Mouse (Mus musculus) liver, embryonic 16.5 days (tissue): ENCODE measurements around the gene Ube2l6. TPM values are rescaled to one million over a fixed set of nuclear protein-coding genes. Genes with fewer than 3 reads are reported as not detected.

Source experiments
- ATAC-seq: fragments of 200-750 bp; cut with Nextera tagmentation; 2 replicates; pipeline ENCODE4 v1.8.0; 2017; ENCODE audit warnings: low read depth, mild to moderate bottlenecking, moderate number of reproducible peaks, moderate library complexity
- H3K27ac ChIP-seq: fragments of 300-500 bp; sonication (generic); 2 replicates; pipeline ENCODE4 v1.5.1; 2014; ENCODE audit warnings: mild to moderate bottlenecking, low read length
- H3K27me3 ChIP-seq: fragments of 300-500 bp; sonication (generic); 2 replicates; pipeline ENCODE4 v1.6.1; 2014; ENCODE audit warnings: low read depth, low read length, mixed read lengths; ENCODE audit not compliant: control insufficient read depth, insufficient read depth
- H3K36me3 ChIP-seq: fragments of 300-500 bp; sonication (generic); 2 replicates; pipeline ENCODE4 v1.6.1; 2014; ENCODE audit warnings: mild to moderate bottlenecking; ENCODE audit not compliant: control insufficient read depth, insufficient read depth
- H3K4me1 ChIP-seq: fragments of 300-500 bp; sonication (generic); 2 replicates; pipeline ENCODE4 v1.6.1; 2014; ENCODE audit warnings: low read depth, low read length, mixed read lengths; ENCODE audit not compliant: control insufficient read depth
- H3K4me2 ChIP-seq: fragments of 300-500 bp; sonication (generic); 2 replicates; pipeline ENCODE4 v1.6.1; 2014; ENCODE audit warnings: low read depth, low read length, mixed read lengths
- H3K4me3 ChIP-seq: fragments of 300-500 bp; sonication (generic); 2 replicates; pipeline ENCODE4 v1.5.1; 2014; ENCODE audit warnings: low read depth, mild to moderate bottlenecking, low read length
- H3K9ac ChIP-seq: fragments of 300-500 bp; sonication (generic); 2 replicates; pipeline ENCODE4 v1.6.1; 2014; ENCODE audit warnings: low read depth, low read length
- H3K9me3 ChIP-seq: fragments of 300-500 bp; sonication (generic); replicated peaks from 2 replicates; pipeline ENCODE4 v1.6.1; 2016; ENCODE audit warnings: low read length; ENCODE audit not compliant: control insufficient read depth
- WGBS: fragments of 180-500 bp; shearing (Covaris S2); extraction: QIAGEN DNeasy Blood & Tissue Kit; methylation state at CpG from one replicate; pipeline ENCODE4 v1.1.7; 2014; ENCODE audit not compliant: insufficient replicate concordance; 5-methylcytosine and 5-hydroxymethylcytosine counted together
- polyA plus RNA-seq: library from polyadenylated mRNA; unstranded; fragments of >200 nt; fragmentation: Nextera tagmentation; extraction: Ambion mirVana; gene quantifications from 2 replicates; pipeline ENCODE4 v1.2.1, GENCODE M21; 2015

Ube2l6 gene
- polyA plus RNA-seq, 1 experiment from 2014 or later, result 542 TPM

DNA sequence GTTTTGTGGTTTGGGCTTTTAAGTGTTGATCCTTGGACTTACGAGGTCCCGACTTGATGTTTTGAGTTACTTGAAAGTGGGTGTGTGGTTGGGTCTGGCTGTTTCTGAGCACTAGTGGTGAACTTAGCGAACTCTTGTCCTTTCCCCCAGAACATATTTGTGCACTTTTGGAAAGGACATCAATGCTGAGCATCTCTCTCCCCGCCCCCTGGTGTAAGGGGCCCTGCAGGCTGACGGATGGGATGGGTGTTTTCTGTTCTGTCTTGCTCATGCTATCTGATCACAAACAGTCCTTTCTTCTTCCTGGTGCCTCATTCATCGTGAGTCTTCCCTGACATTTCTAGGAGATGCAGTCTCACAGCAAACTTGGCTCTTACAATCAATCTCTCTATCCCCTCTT, 45.0 kb downstream of the Ube2l6 start:
- H3K27me3 ChIP-seq, result no peaks in the 10 kb centered on the region
- peak; percentile 5 for ATAC-seq
- H3K4me2 ChIP-seq, result peak overlapping the region; percentile 68
- peaks cover 49% of the 10 kb centered on the region for H3K36me3 ChIP-seq
- peak overlapping the region; percentile 87 for H3K4me3 ChIP-seq
- WGBS, result 29% methylated on average over 6 of the region's 6 CpGs
- H3K4me1 ChIP-seq, result peaks cover 41% of the 10 kb centered on the region
- H3K9ac ChIP-seq, result peak overlapping the region; percentile 70
- peak overlapping the region; percentile 62 for H3K27ac ChIP-seq
- no peaks in the 10 kb centered on the region for H3K9me3 ChIP-seq

DNA sequence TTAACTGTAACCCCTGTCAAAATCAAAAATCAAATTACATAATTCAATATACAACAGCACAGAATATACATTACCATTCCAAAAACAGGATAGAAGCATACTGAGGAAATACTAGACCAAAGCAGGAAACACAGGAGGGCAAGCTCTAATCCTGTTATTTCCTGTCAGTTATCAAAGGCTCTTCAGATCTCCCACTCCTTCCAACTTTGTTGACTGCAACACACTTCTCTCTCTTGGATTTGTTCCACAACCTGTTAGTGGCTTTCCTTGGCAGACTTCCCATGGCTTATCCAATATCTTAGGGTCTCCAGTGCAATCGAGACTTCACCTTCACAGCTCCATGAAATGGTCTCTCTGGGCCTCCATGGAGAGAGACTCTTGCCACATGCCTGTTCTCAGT, 46.6 kb downstream of the Ube2l6 start:
- peaks cover 44% of the 10 kb centered on the region for H3K4me1 ChIP-seq
- H3K4me2 ChIP-seq, result peak overlapping the region; percentile 68
- H3K27ac ChIP-seq, result peak overlapping the region; percentile 36
- no peak overlapping the region for H3K9ac ChIP-seq
- no peaks in the 10 kb centered on the region for H3K9me3 ChIP-seq
- H3K4me3 ChIP-seq, result no peak overlapping the region
- no peaks in the 10 kb centered on the region for H3K27me3 ChIP-seq
- H3K36me3 ChIP-seq, result peaks cover 65% of the 10 kb centered on the region
- no peak for ATAC-seq
- WGBS, result 67% methylated on average over 1 of the region's 1 CpGs

DNA sequence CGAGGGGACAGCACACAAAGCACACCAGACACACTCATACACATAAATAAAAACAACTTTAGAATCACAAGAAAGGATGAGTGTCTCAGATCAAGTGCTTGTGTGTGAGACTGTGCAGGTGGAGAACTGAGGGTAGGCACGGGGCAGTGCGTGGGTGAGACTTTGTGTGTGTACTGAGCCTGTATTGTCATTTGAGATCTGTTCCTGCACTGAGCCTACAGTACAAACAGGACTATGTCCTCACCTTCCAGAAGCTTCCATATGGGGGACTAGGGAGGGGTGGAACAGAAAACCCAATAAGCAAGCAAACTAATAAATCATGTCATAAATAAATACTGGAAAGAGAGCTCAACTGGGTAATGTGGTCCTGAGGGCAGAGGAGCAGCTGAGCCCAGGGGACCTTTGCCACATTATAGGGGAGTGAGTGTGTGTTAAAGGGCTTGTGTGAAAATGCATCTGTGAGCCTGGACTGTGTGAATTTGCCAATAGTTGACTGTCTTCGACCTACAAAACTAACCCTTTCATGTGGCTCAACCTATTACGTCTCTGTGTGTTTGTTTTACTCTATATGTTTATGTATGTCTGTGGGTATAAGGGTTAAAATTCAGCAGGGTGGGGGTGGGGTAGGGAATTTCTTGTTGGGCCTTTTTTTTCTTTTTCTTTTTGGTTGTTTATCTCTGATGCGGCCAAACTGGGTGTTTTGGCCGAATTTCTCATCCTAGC, 51.9 kb downstream of the Ube2l6 start:
- 79% methylated on average over 7 of the region's 7 CpGs for WGBS
- Histone ChIP-seq H3K27me3 (no peaks in the 10 kb centered on the region), H3K27ac (peak overlapping the region; percentile 82), H3K4me2 (no peak overlapping the region), H3K36me3 (peaks cover 97% of the 10 kb centered on the region), H3K9me3 (no peaks in the 10 kb centered on the region), H3K4me3 (no peak overlapping the region), H3K4me1 (peaks cover 31% of the 10 kb centered on the region), H3K9ac (no peak overlapping the region)
- peak; percentile 69 for ATAC-seq

DNA sequence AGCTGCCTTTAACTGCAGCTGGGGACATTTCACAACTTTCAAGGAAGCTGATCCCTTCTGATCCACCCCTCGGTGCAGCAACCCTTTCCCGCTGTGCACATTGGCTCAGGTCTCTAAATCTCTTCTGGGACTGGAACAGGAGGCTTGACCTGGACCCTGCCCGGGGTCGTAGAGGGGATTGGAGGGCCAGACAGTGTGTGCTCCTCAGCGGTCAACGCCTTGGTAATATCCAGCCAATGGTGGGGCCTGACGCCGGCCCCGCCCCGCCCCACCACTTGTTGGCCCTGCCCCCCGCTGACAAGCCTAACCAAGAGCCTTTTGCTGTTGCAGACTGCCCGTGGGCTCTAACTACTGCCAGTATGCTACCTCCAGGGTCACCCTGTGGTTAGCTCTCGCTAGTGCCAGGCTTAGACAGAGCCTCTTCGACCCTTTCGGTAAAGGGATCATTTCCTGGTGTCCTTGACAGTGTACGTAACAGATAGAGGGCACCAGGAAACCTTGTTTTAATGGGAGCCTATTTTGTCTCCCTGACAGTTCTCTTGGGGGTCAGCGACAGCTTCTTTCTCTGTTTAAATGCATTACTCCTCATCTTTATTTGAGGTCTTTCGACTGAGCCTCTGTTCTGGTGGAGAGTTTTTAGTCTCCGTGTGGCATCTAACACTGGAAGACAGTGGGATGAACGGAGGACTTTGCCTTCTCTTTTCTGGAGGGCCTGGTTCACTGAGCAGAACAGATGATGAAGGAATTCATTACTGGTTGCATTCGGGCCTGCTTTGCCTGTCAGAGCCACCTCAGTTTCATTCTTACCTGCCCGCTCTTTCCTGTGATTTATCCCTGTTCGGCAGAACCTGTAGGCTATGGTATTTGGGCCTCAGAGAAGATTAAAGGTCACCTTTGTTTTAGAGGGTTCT, 52.8 kb downstream of the Ube2l6 start:
- peak overlapping the region; percentile 82 for H3K27ac ChIP-seq
- H3K4me2 ChIP-seq, result peak overlapping the region; percentile 4; the same call in 1 of the 2 replicates
- no peak overlapping the region for H3K9ac ChIP-seq
- H3K4me3 ChIP-seq, result no peak overlapping the region
- peak; percentile 88 for ATAC-seq
- H3K4me1 ChIP-seq, result peaks cover 27% of the 10 kb centered on the region
- peaks cover 97% of the 10 kb centered on the region for H3K36me3 ChIP-seq
- 71% methylated on average over 23 of the region's 23 CpGs for WGBS
- no peaks in the 10 kb centered on the region for H3K9me3 ChIP-seq
- no peaks in the 10 kb centered on the region for H3K27me3 ChIP-seq

DNA sequence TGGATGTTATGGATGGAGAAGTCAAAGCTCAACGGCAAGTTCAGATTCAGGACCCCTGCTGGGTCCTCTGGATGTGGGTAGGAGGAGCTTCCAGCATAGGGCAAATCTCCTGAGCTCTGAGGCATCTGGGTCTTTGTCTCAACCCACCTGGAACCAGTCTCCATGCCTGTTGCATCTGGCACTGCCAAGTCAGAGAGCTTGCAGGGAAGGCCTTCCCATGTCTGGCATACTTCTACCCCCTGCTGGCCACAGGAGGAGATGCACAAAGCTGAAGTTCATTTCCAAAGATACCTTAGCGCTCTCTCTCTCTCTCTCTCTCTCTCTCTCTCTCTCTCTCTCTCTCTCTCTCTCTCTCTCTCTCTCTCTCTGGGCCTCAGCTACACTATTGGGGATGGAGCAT, 57.1 kb downstream of the Ube2l6 start:
- no peak for ATAC-seq
- Histone ChIP-seq H3K27me3 (no peaks in the 10 kb centered on the region), H3K27ac (no peak overlapping the region), H3K36me3 (peaks cover 99% of the 10 kb centered on the region), H3K4me1 (peaks cover 3% of the 10 kb centered on the region), H3K4me3 (no peak overlapping the region), H3K9ac (no peak overlapping the region), H3K9me3 (no peaks in the 10 kb centered on the region), H3K4me2 (no peak overlapping the region)
- 65% methylated on average over 2 of the region's 2 CpGs for WGBS

DNA sequence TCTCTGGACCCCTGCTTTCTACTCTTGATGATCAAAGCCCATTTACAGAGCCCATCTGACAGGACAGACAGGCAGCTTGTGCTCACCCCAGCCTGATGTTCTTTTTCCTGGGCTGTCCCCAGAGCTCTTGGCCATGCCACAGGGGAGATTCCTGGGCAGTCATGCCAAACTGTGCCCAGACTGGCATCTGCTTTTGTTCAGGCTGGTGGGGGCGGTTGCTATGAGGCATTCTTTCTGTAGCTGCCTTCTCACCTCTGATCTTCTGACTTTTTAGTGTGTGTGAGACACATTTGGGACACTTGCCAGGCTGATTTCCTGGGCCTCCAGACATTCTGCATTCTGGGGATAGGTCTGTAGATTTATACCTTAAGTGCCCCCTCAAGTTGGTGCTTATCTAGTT, 59.9 kb downstream of the Ube2l6 start:
- Histone ChIP-seq H3K27ac (no peak overlapping the region), H3K9ac (no peak overlapping the region), H3K27me3 (no peaks in the 10 kb centered on the region), H3K36me3 (peaks cover 99% of the 10 kb centered on the region), H3K4me3 (no peak overlapping the region), H3K4me2 (no peak overlapping the region), H3K4me1 (no peaks in the 10 kb centered on the region; the same call in 1 of the 2 replicates), H3K9me3 (no peaks in the 10 kb centered on the region)
- WGBS, result 96% methylated on average over 1 of the region's 1 CpGs
- no peak for ATAC-seq

Other genes starting within 250 kb of the Ube2l6 start
- gene Ctnnd1, start 148.1 kb upstream of the Ube2l6 start, polyA plus RNA-seq, result 14.9 and 16.0 TPM in 2 replicates
- 0.04 TPM in 2 replicates for gene Btbd18, start 139.7 kb upstream of the Ube2l6 start, polyA plus RNA-seq
- 66.4 and 73.3 TPM in 2 replicates for gene Selenoh, start 128.1 kb upstream of the Ube2l6 start, polyA plus RNA-seq
- not detected in 2 replicates for gene Gm28635, start 120.8 kb upstream of the Ube2l6 start, polyA plus RNA-seq
- gene Med19, start 120.4 kb upstream of the Ube2l6 start, polyA plus RNA-seq, result 17.1 TPM in 2 replicates
- gene Tmx2, start 119.7 kb upstream of the Ube2l6 start, polyA plus RNA-seq, result 69.7 and 76.5 TPM in 2 replicates
- gene Zdhhc5, start 83.6 kb upstream of the Ube2l6 start, polyA plus RNA-seq, result 17.7 and 18.9 TPM in 2 replicates
- gene Clp1, start 71.5 kb upstream of the Ube2l6 start, polyA plus RNA-seq, result 49.7 and 56.2 TPM in 2 replicates
- 69.6 and 79.1 TPM in 2 replicates for gene Ypel4, start 64.8 kb upstream of the Ube2l6 start, polyA plus RNA-seq
- gene Gm19426, start 55.2 kb upstream of the Ube2l6 start, polyA plus RNA-seq, result 0.89 and 0.95 TPM in 2 replicates
- 119 and 133 TPM in 2 replicates for gene Serping1, start 23.4 kb upstream of the Ube2l6 start, polyA plus RNA-seq
- gene Smtnl1, start 23.8 kb downstream of the Ube2l6 start, polyA plus RNA-seq, result 0.47 and 0.50 TPM in 2 replicates
- 27.3 and 29.8 TPM in 2 replicates for gene Timm10, start 28.2 kb downstream of the Ube2l6 start, polyA plus RNA-seq
- gene Slc43a1, start 40.0 kb downstream of the Ube2l6 start, polyA plus RNA-seq, result 185 and 205 TPM in 2 replicates
- gene Rtn4rl2, start 87.9 kb downstream of the Ube2l6 start, polyA plus RNA-seq, result not detected in 2 replicates
- 100 and 103 TPM in 2 replicates for gene Slc43a3, start 137.8 kb downstream of the Ube2l6 start, polyA plus RNA-seq
- 71.0 and 84.0 TPM in 2 replicates for gene Prg2, start 181.6 kb downstream of the Ube2l6 start, polyA plus RNA-seq
- gene Prg3, start 189.4 kb downstream of the Ube2l6 start, polyA plus RNA-seq, result 5.0 and 5.6 TPM in 2 replicates
- gene Ssrp1, start 238.4 kb downstream of the Ube2l6 start, polyA plus RNA-seq, result 127 and 134 TPM in 2 replicates
- 0.46 and 0.55 TPM in 2 replicates for gene P2rx3, start 238.6 kb downstream of the Ube2l6 start, polyA plus RNA-seq
- 5.4 and 6.4 TPM in 2 replicates for gene Tnks1bp1, start 249.2 kb downstream of the Ube2l6 start, polyA plus RNA-seq